Comparison of ENCODE assay signal across 21 mouse cellular contexts in genomic region chr11:63138739-63139138, GRCm38 (mm10). TPM values are rescaled to one million over a fixed set of nuclear protein-coding genes. Genes with fewer than 3 reads are reported as not detected.
DNase-seq lines count a peak whose midpoint lies in the region; ATAC-seq and TF ChIP-seq lines count a peak whose summit lies in the region.
"Had no signal": no experiment of that assay in that cellular context is flagged by ENCODE, and none has a peak within 500 bp of the region (broad histone marks: within the 10 kb centered on the region; RNA-seq: fewer than 3 reads in every experiment).

No protein-coding gene starts in this region.

- TF ChIP-seq CTCF in gastrocnemius, adult 2 months (IDR thresholded peaks at IDR 0.05), result no peak
- TF ChIP-seq CTCF in hindbrain, postnatal 0 days (IDR thresholded peaks at IDR 0.05; ENCODE audit: low read depth), result no peak

- no peaks in the 10 kb centered on the region for H3K9me3 ChIP-seq in hindbrain, embryonic 12.5 days (replicated peaks)
- H3K9me3 ChIP-seq in hindbrain, postnatal 0 days (ENCODE audit: low read length), result no peaks in the 10 kb centered on the region
- H3K9me3 ChIP-seq: forebrain, embryonic 13.5 days; forebrain, embryonic 15.5 days had no signal

- no peak overlapping the region for H3K4me2 ChIP-seq in hindbrain, embryonic 12.5 days (replicated peaks)
- no peak overlapping the region for H3K4me2 ChIP-seq in hindbrain, postnatal 0 days (ENCODE audit: low read depth, low read length)
- H3K4me2 ChIP-seq: forebrain, embryonic 13.5 days; forebrain, embryonic 15.5 days had no signal

- H3K27ac ChIP-seq in gastrocnemius, adult 2 months, result peak overlapping the region; percentile 16; the same call in 1 of the 2 replicates
- no peak overlapping the region for H3K27ac ChIP-seq in hindbrain, embryonic 12.5 days
- no peak overlapping the region for H3K27ac ChIP-seq in hindbrain, postnatal 0 days
- 0 out of 2 replicates have a peak overlapping the region, but pooled peaks have one; percentile 42 for H3K27ac ChIP-seq in brown adipose tissue, adult 24 weeks (replicated peaks; ENCODE audit: low read depth, low read length)
- H3K27ac ChIP-seq: forebrain, embryonic 13.5 days; forebrain, embryonic 15.5 days had no signal

- 52% methylated on average over 3 of the region's 3 CpGs for WGBS in hindbrain, embryonic 12.5 days
- WGBS in hindbrain, postnatal 0 days, result 58% methylated on average over 3 of the region's 3 CpGs

- intact Hi-C loops in gastrocnemius, adult 2 months (cut with DNase I), result no loop called here

- 0 out of 2 replicates have a peak overlapping the region, but pooled peaks have one; percentile 18 for H3K9ac ChIP-seq in hindbrain, embryonic 12.5 days
- H3K9ac ChIP-seq in hindbrain, postnatal 0 days (replicated peaks; ENCODE audit: low read length), result no peak overlapping the region
- H3K9ac ChIP-seq: forebrain, embryonic 15.5 days; forebrain, postnatal 0 days had no signal

- peaks cover 22% of the 10 kb centered on the region for H3K27me3 ChIP-seq in hindbrain, embryonic 12.5 days
- no peaks in the 10 kb centered on the region for H3K27me3 ChIP-seq in hindbrain, postnatal 0 days (ENCODE audit: insufficient read depth, low read length)
- H3K27me3 ChIP-seq: Patski had no signal

- no peaks in the 10 kb centered on the region for H3K4me1 ChIP-seq in hindbrain, embryonic 12.5 days
- H3K4me1 ChIP-seq in hindbrain, postnatal 0 days (ENCODE audit: insufficient read depth, low read length), result peaks cover 7% of the 10 kb centered on the region; the same call in 1 of the 2 replicates
- peaks cover 16% of the 10 kb centered on the region for H3K4me1 ChIP-seq in brown adipose tissue, adult 24 weeks (ENCODE audit: control insufficient read depth, insufficient read depth, insufficient read length, low read length)
- H3K4me1 ChIP-seq: forebrain, embryonic 13.5 days had no signal

- no peak for DNase-seq in gastrocnemius, adult 2 months
- DNase-seq in gastrocnemius, postnatal 4 days (ENCODE audit: low spot score in 2 of 2), result no peak
- DNase-seq in hindbrain, postnatal 0 days (ENCODE audit: low spot score), result no peak
- no peak for DNase-seq in layer of hippocampus, adult 11-12 months (ENCODE audit: low spot score)
- DNase-seq: adrenal gland, adult 8-10 months; adrenal gland, postnatal 14 days; adrenal gland, postnatal 36 days; cerebellum, adult 11-12 months; cerebellum, adult 2 months; cerebellum, adult 9-10 months; cerebellum, postnatal 10 days; cerebellum, postnatal 25 days; forebrain, postnatal 0 days had no signal

- ATAC-seq in hindbrain, embryonic 12.5 days (ENCODE audit: low FRiP score), result no peak
- ATAC-seq in hindbrain, postnatal 0 days, result no peak
- ATAC-seq in megakaryocyte-erythroid progenitor cell, adult 5-6 weeks (replicated peaks; ENCODE audit: low FRiP score, low TSS enrichment, poor library complexity, severe bottlenecking), result no peak
- ATAC-seq: activated CD4-positive, CD25-positive, alpha-beta regulatory T cell, adult 4 months; forebrain, embryonic 13.5 days; forebrain, embryonic 15.5 days; forebrain, postnatal 0 days; Patski had no signal

- H3K36me3 ChIP-seq in hindbrain, embryonic 12.5 days, result 0 out of 2 replicates have a peak, but pooled peaks cover 3% of the 10 kb centered on the region
- no peaks in the 10 kb centered on the region for H3K36me3 ChIP-seq in hindbrain, postnatal 0 days (ENCODE audit: insufficient read depth, low read length)
- H3K36me3 ChIP-seq: forebrain, embryonic 15.5 days had no signal

- no peak overlapping the region for H3K4me3 ChIP-seq in gastrocnemius, adult 2 months
- no peak overlapping the region for H3K4me3 ChIP-seq in hindbrain, embryonic 12.5 days
- H3K4me3 ChIP-seq in hindbrain, postnatal 0 days (ENCODE audit: low read length), result no peak overlapping the region
- H3K4me3 ChIP-seq in brown adipose tissue, adult 24 weeks (ENCODE audit: insufficient read depth, low read depth, low read length), result no peak overlapping the region
- H3K4me3 ChIP-seq: forebrain, embryonic 13.5 days; forebrain, embryonic 15.5 days had no signal

RNA-seq across cellular contexts. Expression of gene Pmp22, which starts 10.0 kb away (rescaled TPM):
- total RNA-seq in gastrocnemius, adult 2 months (2021), result 10 to 100 TPM; 28.8 to 43.1 TPM
- total RNA-seq in gastrocnemius, postnatal 4 days (2021), result 100 to 1,000 TPM; 370 to 372 TPM
- 68.7 and 76.0 TPM in 2 replicates for polyA plus RNA-seq in hindbrain, embryonic 12.5 days (2016; fragmentation: Nextera tagmentation; extraction: Ambion mirVana)
- 45.6 and 74.2 TPM in 2 replicates for total RNA-seq in hindbrain, postnatal 0 days (2014; rRNA removed)
- polyA plus RNA-seq in hindbrain, postnatal 0 days (2015; fragmentation: Nextera tagmentation; extraction: Ambion mirVana), result 37.8 and 44.1 TPM in 2 replicates
- 51.2 and 71.0 TPM in 2 replicates for polyA plus RNA-seq in brown adipose tissue, adult 24 weeks (2012; ENCODE audit: insufficient read depth, insufficient read length, missing spikeins)
- total RNA-seq in megakaryocyte-erythroid progenitor cell, adult 5-6 weeks (2014; fragmentation: Nextera tagmentation), result not detected in 2 replicates
- total RNA-seq in megakaryocyte-erythroid progenitor cell, adult 5-6 weeks (2017), result not detected in 2 replicates
- total RNA-seq: MEL had no signal
- polyA plus RNA-seq: activated CD4-positive, CD25-positive, alpha-beta regulatory T cell, adult 4 months had no signal

Comparison
In these comparisons a context has a peak if more than half of its experiments do, and no peak if none do; other contexts are left out.
1. H3K27ac ChIP-seq: peak in gastrocnemius, adult 2 months (single experiment) and brown adipose tissue, adult 24 weeks (single experiment); none in hindbrain, embryonic 12.5 days (single experiment) and hindbrain, postnatal 0 days (single experiment).
2. RNA of gene Pmp22, which starts 10.0 kb away (total RNA-seq): 370 to 372 TPM in gastrocnemius, postnatal 4 days, 45.6 to 74.2 TPM in hindbrain, postnatal 0 days and 28.8 to 43.1 TPM in gastrocnemius, adult 2 months; not detected in megakaryocyte-erythroid progenitor cell, adult 5-6 weeks; every median in the first group is over 10 times any median in the second.